Mouse (Mus musculus) gastrocnemius, adult 2 months (tissue): ENCODE measurements at regions not wholly inside any gene's neighbourhood (a gene's known extent, or its start where the extent isn't known, plus 50 kb on each side); places are given as distances from the start of the nearest gene placed in this dataset.

Experiments
- DNase-seq: peaks from one replicate; pipeline ENCODE4 v3.0.0; 2022
- H3K27ac ChIP-seq: fragments of 200-600 bp; 2 replicates; pipeline ENCODE4 v1.8.1; 2022; ENCODE audit warnings: mild to moderate bottlenecking
- H3K4me3 ChIP-seq: fragments of 200-600 bp; 2 replicates; pipeline ENCODE4 v1.8.1; 2022; ENCODE audit warnings: mild to moderate bottlenecking, moderate library complexity
- CTCF ChIP-seq: fragments of 200-600 bp; IDR thresholded peaks from 2 replicates; pipeline ENCODE4 v1.8.1; 2022; ENCODE audit warnings: antibody characterized with exemption, mild to moderate bottlenecking, moderate library complexity
- intact Hi-C: fragments of 180-260 bp; cut with DNase I; formaldehyde crosslinking; loops from one replicate; pipeline ENCODE4 v1.15.1; 2025

GRCm38 (mm10) chr8:90600946-90601695 is 216.1 kb downstream of the Gm19935 start:
- TF ChIP-seq CTCF = no peak
- intact Hi-C loops = no loop called here
- Histone ChIP-seq H3K4me3 (no peak overlapping the region), H3K27ac (no peak overlapping the region)
- DNase-seq = no peak

GRCm38 (mm10) chr8:90597376-90597775 is 219.8 kb downstream of the Gm19935 start:
- DNase-seq = no peak
- TF ChIP-seq CTCF = no peak
- intact Hi-C loops = no loop called here
- no peak overlapping the region for H3K27ac ChIP-seq
- no peak overlapping the region for H3K4me3 ChIP-seq

GRCm38 (mm10) chr8:90579426-90579825 is 231.3 kb upstream of the Tox3 start:
- no peak overlapping the region for H3K4me3 ChIP-seq
- no peak overlapping the region for H3K27ac ChIP-seq
- TF ChIP-seq CTCF = no peak
- intact Hi-C loops = no loop called here
- DNase-seq = no peak

- Histone ChIP-seq H3K4me3 (no peak overlapping the region), H3K27ac (no peak overlapping the region)
- no peak for TF ChIP-seq CTCF
- no peak for DNase-seq
- intact Hi-C loops = no loop called here
Measured at GRCm38 (mm10) chr8:90576976-90577375, 228.8 kb upstream of the Tox3 start.

- no peak overlapping the region for H3K4me3 ChIP-seq
- TF ChIP-seq CTCF = no peak
- H3K27ac ChIP-seq = no peak overlapping the region
- no peak for DNase-seq
- intact Hi-C loops = no loop called here
Measured at GRCm38 (mm10) chr8:90574676-90575075, 226.5 kb upstream of the Tox3 start.

- Histone ChIP-seq H3K4me3 (no peak overlapping the region), H3K27ac (no peak overlapping the region)
- DNase-seq = no peak
- no peak for TF ChIP-seq CTCF
- intact Hi-C loops = no loop called here
Measured at GRCm38 (mm10) chr8:90556079-90556427, 207.9 kb upstream of the Tox3 start.

- TF ChIP-seq CTCF = no peak
- no peak overlapping the region for H3K27ac ChIP-seq
- intact Hi-C loops = no loop called here
- DNase-seq = peak; percentile 31
- H3K4me3 ChIP-seq = no peak overlapping the region
Measured at GRCm38 (mm10) chr8:90555415-90556078, 207.4 kb upstream of the Tox3 start.

- TF ChIP-seq CTCF = no peak
- no peak overlapping the region for H3K4me3 ChIP-seq
- DNase-seq = no peak
- no peak overlapping the region for H3K27ac ChIP-seq
- intact Hi-C loops = no loop called here
Measured at GRCm38 (mm10) chr8:90547276-90547675, 199.1 kb upstream of the Tox3 start.

GRCm38 (mm10) chr8:90542619-90543018 is 194.5 kb upstream of the Tox3 start:
- intact Hi-C loops = no loop called here
- Histone ChIP-seq H3K27ac (no peak overlapping the region), H3K4me3 (no peak overlapping the region)
- DNase-seq = no peak
- no peak for TF ChIP-seq CTCF

- Histone ChIP-seq H3K27ac (no peak overlapping the region), H3K4me3 (no peak overlapping the region)
- intact Hi-C loops = no loop called here
- no peak for DNase-seq
- TF ChIP-seq CTCF = no peak
Measured at GRCm38 (mm10) chr8:90536196-90536640, 188.1 kb upstream of the Tox3 start.

- intact Hi-C loops = no loop called here
- Histone ChIP-seq H3K27ac (no peak overlapping the region), H3K4me3 (no peak overlapping the region)
- DNase-seq = no peak
- TF ChIP-seq CTCF = no peak
Measured at GRCm38 (mm10) chr8:90535515-90536156, 187.5 kb upstream of the Tox3 start.

GRCm38 (mm10) chr8:90521393-90521792 is 173.2 kb upstream of the Tox3 start:
- H3K4me3 ChIP-seq = no peak overlapping the region
- TF ChIP-seq CTCF = no peak
- intact Hi-C loops = no loop called here
- H3K27ac ChIP-seq = no peak overlapping the region
- no peak for DNase-seq

GRCm38 (mm10) chr8:90520186-90520585 is 172.0 kb upstream of the Tox3 start:
- intact Hi-C loops = no loop called here
- Histone ChIP-seq H3K4me3 (no peak overlapping the region), H3K27ac (no peak overlapping the region)
- no peak for DNase-seq
- TF ChIP-seq CTCF = no peak

- no peak for TF ChIP-seq CTCF
- DNase-seq = no peak
- H3K4me3 ChIP-seq = no peak overlapping the region
- H3K27ac ChIP-seq = no peak overlapping the region
- intact Hi-C loops = no loop called here
Measured at GRCm38 (mm10) chr8:90519567-90519966, 171.4 kb upstream of the Tox3 start.
